Mouse (Mus musculus) lung, postnatal 0 days (tissue): ENCODE data around the gene Adam22.

Experiments
- CTCF ChIP-seq: IDR thresholded peaks from 2 replicates; pipeline ENCODE4 v1.5.1; 2016; ENCODE audit warnings: antibody characterized with exemption, mild to moderate bottlenecking
- EP300 ChIP-seq: IDR thresholded peaks from 2 replicates; pipeline ENCODE4 v1.6.1; 2016; ENCODE audit warnings: antibody characterized with exemption, mild to moderate bottlenecking, control low read depth

DNA sequence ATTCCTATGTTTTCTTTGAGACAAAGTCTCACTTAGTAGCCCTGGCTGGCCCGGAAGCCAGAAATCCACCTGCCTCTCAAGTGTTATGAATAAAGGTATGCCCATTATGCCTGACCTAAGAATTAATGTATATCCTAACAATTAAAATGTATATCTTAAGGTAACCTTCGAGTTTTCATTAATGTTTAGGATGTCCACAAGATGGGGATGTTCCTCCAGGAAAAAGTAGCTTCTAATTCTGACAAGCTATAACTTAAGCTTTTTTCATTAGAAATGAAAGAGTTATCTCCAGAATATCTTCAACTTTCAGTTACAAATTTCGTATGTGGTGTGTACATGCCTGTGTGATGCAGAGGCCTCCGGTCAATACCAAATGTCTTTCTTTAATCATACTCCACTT lies 40.8 kb upstream of the Adam22 start:
- peak; percentile 19; the same call in 1 of the 2 replicates for TF ChIP-seq CTCF
- TF ChIP-seq EP300 = no peak
